Comparison of ENCODE assay signal across 9 mouse cellular contexts in the genomic region with DNA sequence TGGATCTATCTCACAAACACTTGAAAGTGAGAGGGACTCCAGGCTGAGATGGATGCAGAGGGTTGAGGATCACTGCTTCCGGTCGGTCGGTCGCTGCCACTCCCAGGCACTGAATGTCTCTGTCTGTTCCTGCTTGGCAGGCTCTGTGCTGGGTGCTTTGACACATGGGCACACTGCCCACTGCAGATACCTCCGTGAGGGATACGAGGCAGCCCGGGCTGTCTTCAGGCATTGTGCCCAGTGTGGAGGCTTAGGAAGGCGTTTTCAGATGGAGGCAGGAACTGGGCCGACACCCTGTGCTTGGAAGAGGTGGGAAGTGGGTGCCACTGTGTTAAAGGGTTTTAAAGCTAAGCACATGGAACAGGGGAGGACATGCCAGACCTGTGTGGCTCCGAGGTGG. TPM values are rescaled to one million over a fixed set of nuclear protein-coding genes. Genes with fewer than 3 reads are reported as not detected.
A peak's percentile ranks its signal among the peaks of the same experiment; 100 is the strongest.
DNase-seq lines count a peak whose midpoint lies in the region; ATAC-seq and TF ChIP-seq lines count a peak whose summit lies in the region.
"Had no signal": no experiment of that assay in that cellular context is flagged by ENCODE, and none has a peak within 500 bp of the region (broad histone marks: within the 10 kb centered on the region; RNA-seq: fewer than 3 reads in every experiment).

No protein-coding gene starts in this region.

- peaks cover 52% of the 10 kb centered on the region for H3K4me1 ChIP-seq in forebrain, embryonic 13.5 days
- peaks cover 53% of the 10 kb centered on the region for H3K4me1 ChIP-seq in forebrain, embryonic 10.5 days
- peaks cover 18% of the 10 kb centered on the region for H3K4me1 ChIP-seq in hindbrain, embryonic 16.5 days (ENCODE audit: control insufficient read depth, insufficient read depth, low read depth, low read length)
- peaks cover 5% of the 10 kb centered on the region; the same call in 1 of the 2 replicates for H3K4me1 ChIP-seq in lung, postnatal 0 days (ENCODE audit: insufficient read depth, low read depth, low read length)

- peak; percentile 62; the same call in 1 of the 2 replicates for ATAC-seq in forebrain, embryonic 13.5 days
- ATAC-seq in hindbrain, embryonic 16.5 days = peak; percentile 30
- peak; percentile 81 for ATAC-seq in lung, postnatal 0 days

- WGBS in forebrain, embryonic 13.5 days = 49% methylated on average over 10 of the region's 10 CpGs
- 87% methylated on average over 10 of the region's 10 CpGs for WGBS in forebrain, embryonic 10.5 days
- WGBS in hindbrain, embryonic 16.5 days = 52% methylated on average over 10 of the region's 10 CpGs
- 29% methylated on average over 10 of the region's 10 CpGs for WGBS in lung, postnatal 0 days

- DNase-seq in forebrain, embryonic 10.5 days (ENCODE audit: extremely low spot score, low spot score) = no peak
- peak; percentile 46 for DNase-seq in adipocyte (ENCODE audit: low spot score)
- peak; percentile 63 to 83 for DNase-seq in frontal cortex, adult 2 months (ENCODE audit: extremely low spot score in 1 of 2, low spot score in 1 of 2)
- DNase-seq in lung, postnatal 0 days (ENCODE audit: low spot score) = peak; percentile 79
- peak; percentile 38 for DNase-seq in urinary bladder, postnatal 25 days (ENCODE audit: low spot score)
- DNase-seq in spleen, postnatal 36 days (ENCODE audit: low spot score in 2 of 2) = no peak

- peak overlapping the region; percentile 36 for H3K27ac ChIP-seq in forebrain, embryonic 13.5 days
- no peak overlapping the region for H3K27ac ChIP-seq in forebrain, embryonic 10.5 days
- no peak overlapping the region for H3K27ac ChIP-seq in hindbrain, embryonic 16.5 days (ENCODE audit: low read depth, low read length)
- H3K27ac ChIP-seq in lung, postnatal 0 days (ENCODE audit: low read length) = no peak overlapping the region

- no peak overlapping the region for H3K9ac ChIP-seq in forebrain, embryonic 13.5 days
- H3K9ac ChIP-seq in hindbrain, embryonic 16.5 days (ENCODE audit: low read depth, low read length) = no peak overlapping the region
- H3K9ac ChIP-seq in lung, postnatal 0 days (replicated peaks; ENCODE audit: low read depth) = no peak overlapping the region

- no peaks in the 10 kb centered on the region for H3K9me3 ChIP-seq in forebrain, embryonic 13.5 days (replicated peaks)
- no peaks in the 10 kb centered on the region for H3K9me3 ChIP-seq in forebrain, embryonic 10.5 days
- no peaks in the 10 kb centered on the region for H3K9me3 ChIP-seq in hindbrain, embryonic 16.5 days (ENCODE audit: control insufficient read depth, low read length)
- no peaks in the 10 kb centered on the region for H3K9me3 ChIP-seq in lung, postnatal 0 days (ENCODE audit: low read length)

- no peak overlapping the region for H3K4me2 ChIP-seq in forebrain, embryonic 13.5 days
- no peak overlapping the region for H3K4me2 ChIP-seq in hindbrain, embryonic 16.5 days (ENCODE audit: low read length)
- H3K4me2 ChIP-seq in lung, postnatal 0 days (replicated peaks; ENCODE audit: low read depth, low read length) = no peak overlapping the region

- no peak overlapping the region for H3K4me3 ChIP-seq in forebrain, embryonic 13.5 days
- no peak overlapping the region for H3K4me3 ChIP-seq in forebrain, embryonic 10.5 days
- H3K4me3 ChIP-seq in hindbrain, embryonic 16.5 days (ENCODE audit: low read length) = no peak overlapping the region
- H3K4me3 ChIP-seq in lung, postnatal 0 days (ENCODE audit: low read depth, low read length) = no peak overlapping the region

- no peak for TF ChIP-seq EP300 in lung, postnatal 0 days (IDR thresholded peaks at IDR 0.05)

- H3K27me3 ChIP-seq in forebrain, embryonic 13.5 days = no peaks in the 10 kb centered on the region
- H3K27me3 ChIP-seq in forebrain, embryonic 10.5 days (ENCODE audit: poor library complexity, severe bottlenecking) = peaks cover 15% of the 10 kb centered on the region; the same call in 1 of the 2 replicates
- H3K27me3 ChIP-seq in hindbrain, embryonic 16.5 days (replicated peaks; ENCODE audit: control insufficient read depth, insufficient read depth, low read length) = no peaks in the 10 kb centered on the region
- no peaks in the 10 kb centered on the region for H3K27me3 ChIP-seq in lung, postnatal 0 days (replicated peaks; ENCODE audit: insufficient read depth, low read length)

- no peaks in the 10 kb centered on the region for H3K36me3 ChIP-seq in forebrain, embryonic 13.5 days (ENCODE audit: poor library complexity, severe bottlenecking)
- no peaks in the 10 kb centered on the region for H3K36me3 ChIP-seq in forebrain, embryonic 10.5 days (replicated peaks)
- no peaks in the 10 kb centered on the region for H3K36me3 ChIP-seq in hindbrain, embryonic 16.5 days (ENCODE audit: control insufficient read depth, insufficient read depth, low read length)
- no peaks in the 10 kb centered on the region for H3K36me3 ChIP-seq in lung, postnatal 0 days (ENCODE audit: insufficient read depth, low read length)

- TF ChIP-seq CTCF in lung, postnatal 0 days (IDR thresholded peaks at IDR 0.05) = no peak

RNA-seq across cellular contexts. Expression of a gene that starts 50.7 kb away (rescaled TPM):
- 0.08 TPM in 1 of 2 replicates, not detected in the other for polyA plus RNA-seq in forebrain, embryonic 13.5 days (2015; fragmentation: Nextera tagmentation; extraction: Ambion mirVana)
- polyA plus RNA-seq in forebrain, embryonic 10.5 days (2016; fragmentation: Nextera tagmentation; extraction: Ambion mirVana) = not detected in 2 replicates
- 0.25 and 0.34 TPM in 2 replicates for polyA plus RNA-seq in frontal cortex, adult 2 months (2012; rRNA removed)
- polyA plus RNA-seq in hindbrain, embryonic 16.5 days (2015; fragmentation: Nextera tagmentation; extraction: Ambion mirVana) = 0.06 TPM in 2 replicates
- polyA plus RNA-seq in lung, postnatal 0 days (2015; fragmentation: Nextera tagmentation; extraction: Ambion mirVana) = not detected in 2 replicates
- polyA plus RNA-seq: C2C12 had no signal

Comparison
In these comparisons a context has a peak if more than half of its experiments do, and no peak if none do; other contexts are left out.
1. ATAC-seq: peak in every context shown above with its lines; median percentile 81 in lung, postnatal 0 days; 62 in forebrain, embryonic 13.5 days; 30 in hindbrain, embryonic 16.5 days.
2. DNase-seq: peak in adipocyte (single experiment), frontal cortex, adult 2 months (2 of 2), lung, postnatal 0 days (single experiment) and urinary bladder, postnatal 25 days (single experiment); none in forebrain, embryonic 10.5 days (single experiment) and spleen, postnatal 36 days (0 of 2).